Mouse (Mus musculus): ENCODE data around the gene Kat6b. TPM values are rescaled to one million over a fixed set of nuclear protein-coding genes. Genes with fewer than 3 reads are reported as not detected.

Gene Kat6b
- total and polyA plus RNA-seq, 2 experiments from 2014 or later = 16.9 to 35.8 TPM

- peaks cover 3% of the 10 kb centered on the region; the same call in 1 of the 2 replicates for H3K4me1 ChIP-seq (ENCODE audit: insufficient read depth)
- 80% methylated on average over 10 of the region's 10 CpGs for WGBS
- no peak for DNase-seq
- H3K4me3 ChIP-seq (ENCODE audit: low read depth, low read length) = no peak overlapping the region
- H3K27ac ChIP-seq (ENCODE audit: low read depth, low read length) = no peak overlapping the region
- no peaks in the 10 kb centered on the region for H3K9me3 ChIP-seq (ENCODE audit: low read length)
- H3K36me3 ChIP-seq (ENCODE audit: insufficient read depth) = no peaks in the 10 kb centered on the region
- H3K27me3 ChIP-seq (ENCODE audit: insufficient read depth, low read length) = no peaks in the 10 kb centered on the region
- no peak for ATAC-seq
- no peak overlapping the region for H3K4me2 ChIP-seq (ENCODE audit: low read depth)
- H3K9ac ChIP-seq = no peak overlapping the region
- TF ChIP-seq CTCF (IDR thresholded peaks at IDR 0.05; ENCODE audit: low read depth) = no peak
Measured at GRCm38 (mm10) chr14:21685411-21686146, 204.3 kb downstream of the Kat6b start.

GRCm38 (mm10) chr14:21686376-21687279 lies 205.4 kb downstream of the Kat6b start:
- peaks cover 3% of the 10 kb centered on the region; the same call in 1 of the 2 replicates for H3K4me1 ChIP-seq (ENCODE audit: insufficient read depth)
- H3K27ac ChIP-seq (ENCODE audit: low read depth, low read length) = no peak overlapping the region
- H3K27me3 ChIP-seq (ENCODE audit: insufficient read depth, low read length) = no peaks in the 10 kb centered on the region
- peak overlapping the region; percentile 41 for H3K4me2 ChIP-seq (ENCODE audit: low read depth)
- peak overlapping the region; percentile 21 for H3K4me3 ChIP-seq (ENCODE audit: low read depth, low read length)
- DNase-seq = no peak
- no peaks in the 10 kb centered on the region for H3K9me3 ChIP-seq (ENCODE audit: low read length)
- H3K9ac ChIP-seq = no peak overlapping the region
- WGBS = 15% methylated on average over 49 of the region's 49 CpGs
- no peak for TF ChIP-seq CTCF (IDR thresholded peaks at IDR 0.05; ENCODE audit: low read depth)
- no peak for ATAC-seq
- H3K36me3 ChIP-seq (ENCODE audit: insufficient read depth) = no peaks in the 10 kb centered on the region

- no peak for DNase-seq
- TF ChIP-seq CTCF (IDR thresholded peaks at IDR 0.05; ENCODE audit: low read depth) = no peak
- no peaks in the 10 kb centered on the region for H3K27me3 ChIP-seq (ENCODE audit: insufficient read depth, low read length)
- ATAC-seq = no peak
- no peak overlapping the region for H3K4me2 ChIP-seq (ENCODE audit: low read depth)
- H3K4me1 ChIP-seq (ENCODE audit: insufficient read depth) = no peaks in the 10 kb centered on the region
- 81% methylated on average over 3 of the region's 3 CpGs for WGBS
- no peaks in the 10 kb centered on the region for H3K9me3 ChIP-seq (ENCODE audit: low read length)
- no peak overlapping the region for H3K9ac ChIP-seq
- H3K36me3 ChIP-seq (ENCODE audit: insufficient read depth) = no peaks in the 10 kb centered on the region
- H3K4me3 ChIP-seq (ENCODE audit: low read depth, low read length) = no peak overlapping the region
- no peak overlapping the region for H3K27ac ChIP-seq (ENCODE audit: low read depth, low read length)
Measured at GRCm38 (mm10) chr14:21691070-21691469, 209.8 kb downstream of the Kat6b start.

- Histone ChIP-seq H3K4me3 (ENCODE audit: low read depth, low read length) (no peak overlapping the region), H3K27ac (ENCODE audit: low read depth, low read length) (no peak overlapping the region), H3K27me3 (ENCODE audit: insufficient read depth, low read length) (no peaks in the 10 kb centered on the region), H3K4me1 (ENCODE audit: insufficient read depth) (no peaks in the 10 kb centered on the region), H3K9ac (no peak overlapping the region), H3K36me3 (ENCODE audit: insufficient read depth) (no peaks in the 10 kb centered on the region), H3K4me2 (ENCODE audit: low read depth) (no peak overlapping the region), H3K9me3 (ENCODE audit: low read length) (no peaks in the 10 kb centered on the region)
- DNase-seq (no peak), ATAC-seq (no peak)
- no peak for TF ChIP-seq CTCF (IDR thresholded peaks at IDR 0.05; ENCODE audit: low read depth)
- WGBS = 79% methylated on average over 6 of the region's 6 CpGs
Measured at GRCm38 (mm10) chr14:21695020-21695419, 213.8 kb downstream of the Kat6b start.

GRCm38 (mm10) chr14:21696186-21696830 lies 215.1 kb downstream of the Kat6b start:
- no peak for TF ChIP-seq CTCF (IDR thresholded peaks at IDR 0.05; ENCODE audit: low read depth)
- no peaks in the 10 kb centered on the region for H3K4me1 ChIP-seq (ENCODE audit: insufficient read depth)
- no peaks in the 10 kb centered on the region for H3K27me3 ChIP-seq (ENCODE audit: insufficient read depth, low read length)
- ATAC-seq (no peak), DNase-seq (no peak)
- no peak overlapping the region for H3K4me2 ChIP-seq (ENCODE audit: low read depth)
- no peaks in the 10 kb centered on the region for H3K9me3 ChIP-seq (ENCODE audit: low read length)
- no peak overlapping the region for H3K4me3 ChIP-seq (ENCODE audit: low read depth, low read length)
- no peak overlapping the region for H3K9ac ChIP-seq
- 83% methylated on average over 7 of the region's 7 CpGs for WGBS
- no peaks in the 10 kb centered on the region for H3K36me3 ChIP-seq (ENCODE audit: insufficient read depth)
- no peak overlapping the region for H3K27ac ChIP-seq (ENCODE audit: low read depth, low read length)

GRCm38 (mm10) chr14:21702691-21703090 lies 221.5 kb downstream of the Kat6b start:
- Histone ChIP-seq H3K9ac (no peak overlapping the region), H3K27me3 (ENCODE audit: insufficient read depth, low read length) (no peaks in the 10 kb centered on the region), H3K4me2 (ENCODE audit: low read depth) (no peak overlapping the region), H3K4me1 (ENCODE audit: insufficient read depth) (peaks cover 10% of the 10 kb centered on the region; the same call in 1 of the 2 replicates), H3K27ac (ENCODE audit: low read depth, low read length) (no peak overlapping the region), H3K4me3 (ENCODE audit: low read depth, low read length) (no peak overlapping the region), H3K36me3 (ENCODE audit: insufficient read depth) (no peaks in the 10 kb centered on the region), H3K9me3 (ENCODE audit: low read length) (no peaks in the 10 kb centered on the region)
- DNase-seq = no peak
- 90% methylated on average over 8 of the region's 8 CpGs for WGBS
- no peak for TF ChIP-seq CTCF (IDR thresholded peaks at IDR 0.05; ENCODE audit: low read depth)
- ATAC-seq = no peak
